Comparison of ENCODE assay signal across 15 mouse cellular contexts in genomic region chr8:121090716-121091115, GRCm38 (mm10). TPM values are rescaled to one million over a fixed set of nuclear protein-coding genes. Genes with fewer than 3 reads are reported as not detected.
DNase-seq lines count a peak whose midpoint lies in the region; ATAC-seq and TF ChIP-seq lines count a peak whose summit lies in the region.
"Had no signal": no experiment of that assay in that cellular context is flagged by ENCODE, and none has a peak within 500 bp of the region (broad histone marks: within the 10 kb centered on the region; RNA-seq: fewer than 3 reads in every experiment).

No protein-coding gene starts in this region.

- no peaks in the 10 kb centered on the region for H3K27me3 ChIP-seq in stomach, postnatal 0 days (ENCODE audit: control insufficient read depth, insufficient read depth, low read length)

- 0 out of 2 replicates have a peak overlapping the region, but pooled peaks have one; percentile 8 for H3K4me3 ChIP-seq in stomach, postnatal 0 days (ENCODE audit: low read depth, low read length)
- H3K4me3 ChIP-seq: heart, embryonic 15.5 days had no signal

- H3K9ac ChIP-seq in stomach, postnatal 0 days (ENCODE audit: low read length): peak overlapping the region; percentile 77; the same call in 1 of the 2 replicates
- H3K9ac ChIP-seq: heart, embryonic 15.5 days had no signal

- H3K27ac ChIP-seq in stomach, postnatal 0 days (replicated peaks): peak overlapping the region; percentile 81
- H3K27ac ChIP-seq: heart, embryonic 15.5 days had no signal

- H3K36me3 ChIP-seq in stomach, postnatal 0 days (ENCODE audit: control insufficient read depth, insufficient read depth, low read length): peaks cover 4% of the 10 kb centered on the region; the same call in 1 of the 2 replicates
- H3K36me3 ChIP-seq: heart, embryonic 15.5 days had no signal

- H3K4me1 ChIP-seq in stomach, postnatal 0 days (replicated peaks; ENCODE audit: control insufficient read depth, insufficient read depth): no peaks in the 10 kb centered on the region

- no peak for TF ChIP-seq EP300 in stomach, postnatal 0 days (optimal IDR thresholded peaks at IDR 0.05)

- no peaks in the 10 kb centered on the region for H3K9me3 ChIP-seq in stomach, postnatal 0 days (ENCODE audit: control insufficient read depth, low read length)
- H3K9me3 ChIP-seq: heart, embryonic 15.5 days had no signal

- peak; percentile 68 for TF ChIP-seq CTCF in stomach, postnatal 0 days (IDR thresholded peaks at IDR 0.05; ENCODE audit: low read depth)

- WGBS in stomach, postnatal 0 days: 8% methylated on average over 1 of the region's 1 CpGs

- no peak; the same call in 1 of the 2 replicates for ATAC-seq in stomach, postnatal 0 days (ENCODE audit: low FRiP score, low TSS enrichment)

- DNase-seq in embryo, embryonic 10 days (ENCODE audit: low spot score): peak; percentile 79
- no peak for DNase-seq in embryo, embryonic 9.5 days (ENCODE audit: extremely low spot score)
- DNase-seq in kidney, postnatal 10 days: peak; percentile 39
- DNase-seq in kidney, adult 8-10 months: no peak
- DNase-seq in retina, embryonic 14.5 days (ENCODE audit: low spot score): peak; percentile 60
- DNase-seq in retina, postnatal 1 day: no peak
- DNase-seq in stomach, postnatal 0 days (ENCODE audit: low spot score): no peak
- DNase-seq in adrenal gland, postnatal 10 days: no peak
- DNase-seq: cerebellum, adult 11-12 months; kidney, postnatal 36 days; thymus, postnatal 14 days had no signal

- H3K4me2 ChIP-seq in stomach, postnatal 0 days (replicated peaks; ENCODE audit: low read depth): peak overlapping the region; percentile 71
- H3K4me2 ChIP-seq: heart, embryonic 15.5 days had no signal

RNA-seq across cellular contexts. Expression of gene Foxf1, which starts 6.5 kb away (rescaled TPM):
- 59.3 and 64.0 TPM in 2 replicates for polyA plus RNA-seq in stomach, postnatal 0 days (2015; fragmentation: Nextera tagmentation; extraction: Ambion mirVana)
- 1 to 10 TPM; 1.4 to 1.7 TPM for total RNA-seq in adrenal gland, postnatal 10 days (2021)
- total RNA-seq: megakaryocyte-erythroid progenitor cell, adult 5-6 weeks had no signal

RNA-seq across cellular contexts. Expression of gene Mthfsd, which starts 17.5 kb away (rescaled TPM):
- polyA plus RNA-seq in stomach, postnatal 0 days (2015; fragmentation: Nextera tagmentation; extraction: Ambion mirVana): 33.0 and 38.1 TPM in 2 replicates
- 10 to 100 TPM; 30.4 to 32.2 TPM for total RNA-seq in adrenal gland, postnatal 10 days (2021)

RNA-seq across cellular contexts. Expression of gene Foxc2, which starts 25.3 kb away (rescaled TPM):
- polyA plus RNA-seq in stomach, postnatal 0 days (2015; fragmentation: Nextera tagmentation; extraction: Ambion mirVana): 0.40 and 0.41 TPM in 2 replicates
- total RNA-seq in adrenal gland, postnatal 10 days (2021): 1 to 10 TPM; 4.1 to 6.1 TPM
- total RNA-seq: megakaryocyte-erythroid progenitor cell, adult 5-6 weeks had no signal

RNA-seq across cellular contexts. Expression of gene Foxl1, which starts 37.0 kb away (rescaled TPM):
- polyA plus RNA-seq in stomach, postnatal 0 days (2015; fragmentation: Nextera tagmentation; extraction: Ambion mirVana): 2.8 and 2.9 TPM in 2 replicates
- under 1 TPM; 0.24 to 0.42 TPM for total RNA-seq in adrenal gland, postnatal 10 days (2021)
- total RNA-seq: gastrocnemius, adult 18-20 months; megakaryocyte-erythroid progenitor cell, adult 5-6 weeks had no signal
- polyA plus RNA-seq: neural tube, embryonic 14.5 days had no signal

Comparison
In these comparisons a context has a peak if more than half of its experiments do, and no peak if none do; other contexts are left out.
1. DNase-seq: peak in embryo, embryonic 10 days (single experiment), kidney, postnatal 10 days (single experiment) and retina, embryonic 14.5 days (single experiment); none in embryo, embryonic 9.5 days (single experiment), kidney, adult 8-10 months (0 of 2), retina, postnatal 1 day (single experiment), stomach, postnatal 0 days (single experiment) and adrenal gland, postnatal 10 days (single experiment).